Mouse (Mus musculus): ENCODE measurements around the gene Kat5. TPM values are rescaled to one million over a fixed set of nuclear protein-coding genes. Genes with fewer than 3 reads are reported as not detected.

The Kat5 gene
- polyA plus RNA-seq, 1 experiment, result 55.3 TPM

- DNase-seq (ENCODE audit: low read depth), result no peak
These were observed 19.9 kb upstream of the Kat5 start for GRCm38 (mm10) chr19:5629907-5630306.

DNA sequence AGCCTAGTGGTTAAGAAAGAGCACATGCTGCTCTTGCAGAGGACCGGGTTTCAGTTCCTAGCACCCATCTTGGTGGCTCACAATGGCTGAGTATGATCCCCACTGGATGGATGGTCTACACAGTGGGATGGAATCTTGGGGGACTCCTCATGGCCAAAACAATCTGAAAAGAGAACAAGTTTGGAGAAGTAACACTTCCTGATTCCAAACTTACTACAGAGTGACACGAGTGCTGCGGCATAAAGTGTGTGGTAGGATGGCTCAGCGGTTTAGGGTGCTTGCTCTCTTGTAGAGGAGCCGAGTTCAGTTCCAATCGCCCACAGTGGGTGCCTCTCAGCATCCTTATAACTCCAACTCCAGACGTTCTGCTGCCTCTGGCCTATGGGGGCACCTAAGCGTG, 15.3 kb upstream of the Kat5 start:
- no peak for DNase-seq (ENCODE audit: low read depth)

DNA sequence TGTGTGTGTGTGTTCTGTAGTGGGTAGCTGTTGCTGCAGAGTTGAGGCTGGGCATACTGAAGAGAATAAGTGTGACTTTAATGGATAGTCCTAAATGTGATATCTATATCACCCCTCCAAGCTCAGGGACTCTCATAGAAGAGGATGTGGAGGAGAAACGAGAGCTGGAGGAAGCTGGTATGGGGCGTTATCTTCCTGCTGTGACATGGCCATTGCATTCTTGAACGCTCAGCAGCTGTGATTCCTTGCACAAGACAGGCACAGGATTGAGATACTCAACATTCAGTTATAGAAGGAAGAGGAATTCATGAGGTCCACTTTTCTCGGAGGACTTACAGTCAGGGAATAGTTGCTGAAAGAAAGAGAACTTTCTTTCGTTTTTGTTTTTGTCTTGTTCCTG, 11.8 kb upstream of the Kat5 start:
- DNase-seq (ENCODE audit: low read depth), result no peak

GRCm38 (mm10) chr19:5620007-5620406, 10.0 kb upstream of the Kat5 start:
- no peak for DNase-seq (ENCODE audit: low read depth)

DNA sequence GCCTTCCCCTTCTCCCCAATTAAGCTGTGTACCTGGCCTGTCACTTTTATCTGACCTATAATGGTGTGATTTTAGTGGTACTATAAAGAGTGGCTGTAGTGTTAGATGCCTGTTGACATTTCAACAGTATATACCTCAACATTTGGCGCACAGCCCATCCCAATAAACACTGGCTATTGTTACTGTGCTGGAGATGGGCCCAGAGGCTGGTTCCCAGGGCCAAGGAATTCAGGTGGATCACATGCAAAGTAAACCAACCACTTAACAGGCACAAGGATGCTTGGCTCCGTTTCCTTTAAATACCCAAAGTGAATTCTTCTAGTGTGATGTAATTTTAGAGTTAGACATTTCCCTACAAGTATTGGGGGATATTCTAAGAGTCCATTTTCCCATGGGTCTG, 4.9 kb upstream of the Kat5 start:
- no peak for DNase-seq (ENCODE audit: low read depth)

DNA sequence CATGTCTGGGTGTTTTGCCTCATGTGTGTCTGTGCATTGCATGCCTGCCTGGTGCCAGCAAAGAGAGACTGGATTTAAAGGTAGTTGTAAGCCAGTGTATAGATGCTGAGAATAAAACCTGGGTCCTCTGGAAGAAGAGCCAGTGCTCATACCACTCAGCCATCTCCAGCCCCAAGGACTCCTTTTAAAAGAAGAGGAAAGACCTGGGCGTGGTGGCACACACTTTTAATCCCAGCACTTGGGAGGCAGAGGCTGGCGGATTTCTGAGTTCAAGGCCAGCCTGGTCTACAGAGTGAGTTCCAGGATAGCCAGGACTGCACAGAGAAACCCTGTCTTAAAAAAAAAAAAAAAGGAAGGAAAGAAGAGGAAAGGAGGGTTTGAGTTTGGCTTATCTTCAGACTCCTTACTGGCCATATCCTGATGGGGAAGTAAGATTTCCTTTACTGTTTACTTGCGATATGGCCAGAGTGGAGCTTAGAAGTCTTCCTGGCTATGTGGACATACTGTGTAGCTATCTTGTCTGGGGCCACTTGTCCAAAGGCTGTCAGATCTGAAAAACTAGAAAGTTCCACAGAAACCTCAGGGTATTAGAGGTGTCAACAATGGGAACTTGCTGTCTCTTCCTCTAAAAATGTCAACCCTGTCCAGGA, 2.9 kb upstream of the Kat5 start:
- DNase-seq (ENCODE audit: low read depth), result no peak

GRCm38 (mm10) chr19:5611973-5612372, 1.9 kb upstream of the Kat5 start:
- DNase-seq (ENCODE audit: low read depth), result no peak

DNA sequence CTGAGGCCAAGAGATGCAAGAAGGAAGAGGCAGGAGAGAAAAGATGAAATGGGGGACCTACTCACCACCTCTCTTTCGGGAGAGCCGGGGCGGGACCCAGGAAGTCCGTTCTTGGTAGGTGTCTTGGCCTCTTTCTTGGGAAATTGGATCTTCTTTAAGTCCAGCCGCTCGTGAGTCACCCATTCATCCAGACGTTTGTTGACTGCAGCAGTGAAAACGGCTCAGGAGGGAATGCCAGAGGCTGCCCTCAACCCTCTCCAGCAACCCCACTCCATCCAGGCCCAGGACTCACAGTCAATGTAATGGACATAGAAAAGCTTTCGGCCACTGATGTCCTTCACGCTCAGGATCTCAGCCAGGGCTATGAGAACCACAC, 878 bp downstream of the Kat5 start:
- no peak for DNase-seq (ENCODE audit: low read depth)

GRCm38 (mm10) chr19:5608707-5609106, 1.3 kb downstream of the Kat5 start:
- DNase-seq (ENCODE audit: low read depth), result no peak

DNA sequence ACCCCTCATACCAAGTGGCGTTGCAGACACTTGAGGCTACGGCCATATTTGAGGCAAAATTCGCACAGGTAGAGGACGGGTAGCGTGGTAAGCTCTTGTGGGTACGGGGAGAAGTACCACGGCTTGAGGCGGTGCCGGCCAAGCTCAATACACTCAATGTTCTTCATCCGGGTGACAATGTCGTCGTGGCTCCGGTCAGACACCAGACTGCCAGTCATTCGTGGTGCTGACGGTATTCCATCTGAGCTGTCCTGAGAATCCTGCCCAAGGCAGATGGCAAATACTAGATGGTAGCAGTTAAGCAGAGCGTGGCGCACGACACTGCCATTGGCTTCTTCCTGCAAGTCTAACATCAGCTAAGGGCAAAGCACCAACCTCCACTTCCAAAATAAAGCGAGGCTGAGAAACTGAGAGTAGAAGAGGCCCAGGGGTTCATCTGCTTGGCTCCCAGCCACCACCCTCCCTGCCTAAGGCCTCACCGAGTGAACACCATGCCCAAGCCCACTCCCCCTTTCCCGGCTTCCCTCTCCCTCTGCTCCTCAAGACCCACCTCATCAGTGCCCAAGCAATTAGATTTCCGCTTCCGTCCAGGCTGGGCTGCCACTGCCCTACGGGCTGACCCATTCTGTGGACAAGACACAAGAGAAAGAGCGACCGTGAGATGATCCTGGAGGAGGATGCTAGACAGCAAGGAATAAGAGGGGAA, 2.2 kb downstream of the Kat5 start:
- DNase-seq (ENCODE audit: low read depth), result no peak

GRCm38 (mm10) chr19:5606196-5606595, 3.8 kb downstream of the Kat5 start:
- no peak for DNase-seq (ENCODE audit: low read depth)

GRCm38 (mm10) chr19:5605126-5605525, 4.9 kb downstream of the Kat5 start:
- no peak for DNase-seq (ENCODE audit: low read depth)

GRCm38 (mm10) chr19:5603664-5604063, 6.4 kb downstream of the Kat5 start:
- no peak for DNase-seq (ENCODE audit: low read depth)

- no peak for DNase-seq (ENCODE audit: low read depth)
These were observed 8.1 kb downstream of the Kat5 start, which contains the start of gene Rnaseh2c for GRCm38 (mm10) chr19:5601752-5602541. Gene Rnaseh2c, plus strand, starts transcription at chr19:5601873.

DNA sequence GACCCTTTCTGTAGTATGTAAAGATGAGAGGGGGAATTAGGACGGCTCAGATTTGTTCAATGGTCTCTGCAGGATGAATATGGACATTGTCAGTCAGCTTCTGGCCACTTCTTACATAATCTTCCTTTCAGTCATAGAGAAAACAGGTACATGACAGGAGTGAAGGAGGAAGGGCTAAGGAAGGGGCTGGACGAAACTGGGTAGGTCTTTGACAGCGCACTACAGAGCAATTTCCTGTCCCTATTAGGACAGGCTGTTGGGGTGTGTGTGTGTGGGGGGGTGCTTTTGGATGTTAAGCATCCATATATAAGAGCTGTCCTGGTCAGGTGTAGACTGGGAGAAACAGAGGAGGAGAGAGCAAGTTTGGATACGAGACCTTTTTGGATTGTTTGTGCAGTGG, 10.8 kb downstream of the Kat5 start:
- no peak for DNase-seq (ENCODE audit: low read depth)

DNA sequence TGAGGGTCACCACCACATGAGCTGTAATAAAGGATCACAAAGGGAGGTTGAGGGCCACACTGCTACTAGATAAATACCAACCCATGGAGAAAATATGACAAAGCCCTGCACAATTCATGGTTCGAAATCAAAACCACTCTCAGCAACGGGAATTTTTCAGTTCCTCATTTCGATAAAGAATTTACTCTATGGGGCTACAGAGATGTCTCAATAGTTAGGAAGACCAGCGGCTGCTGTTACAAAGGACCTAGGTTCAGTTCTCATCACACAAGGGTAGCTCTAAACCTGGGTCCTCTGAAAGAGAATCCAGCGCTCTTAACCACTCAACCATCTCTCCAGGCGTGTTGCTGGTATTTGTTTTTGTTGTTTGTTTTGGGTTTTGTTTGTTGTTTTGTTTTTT, 18.1 kb downstream of the Kat5 start:
- no peak for DNase-seq (ENCODE audit: low read depth)

DNA sequence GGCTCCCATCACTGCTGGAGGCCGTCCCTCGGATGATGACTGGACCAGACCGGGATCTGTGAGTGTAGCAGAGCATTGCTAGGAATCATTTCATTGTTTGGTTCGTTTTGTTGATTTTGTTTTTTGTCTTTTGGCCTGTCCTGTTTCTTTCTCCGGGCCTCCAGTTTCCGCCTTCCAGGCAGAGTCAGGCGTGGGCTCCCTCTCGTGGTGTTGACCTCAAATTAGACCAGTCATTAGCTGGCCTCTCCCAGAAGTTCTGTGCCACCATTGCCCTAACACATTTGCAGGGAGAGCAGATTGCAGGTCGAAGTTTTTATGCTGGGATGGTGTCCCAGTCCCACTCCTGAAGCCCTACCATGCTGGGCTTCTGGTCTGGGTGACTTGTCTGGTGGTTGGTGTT, 20.9 kb downstream of the Kat5 start:
- no peak for DNase-seq (ENCODE audit: low read depth)

GRCm38 (mm10) chr19:5581995-5582394, 28.0 kb downstream of the Kat5 start:
- DNase-seq (ENCODE audit: low read depth), result no peak

DNA sequence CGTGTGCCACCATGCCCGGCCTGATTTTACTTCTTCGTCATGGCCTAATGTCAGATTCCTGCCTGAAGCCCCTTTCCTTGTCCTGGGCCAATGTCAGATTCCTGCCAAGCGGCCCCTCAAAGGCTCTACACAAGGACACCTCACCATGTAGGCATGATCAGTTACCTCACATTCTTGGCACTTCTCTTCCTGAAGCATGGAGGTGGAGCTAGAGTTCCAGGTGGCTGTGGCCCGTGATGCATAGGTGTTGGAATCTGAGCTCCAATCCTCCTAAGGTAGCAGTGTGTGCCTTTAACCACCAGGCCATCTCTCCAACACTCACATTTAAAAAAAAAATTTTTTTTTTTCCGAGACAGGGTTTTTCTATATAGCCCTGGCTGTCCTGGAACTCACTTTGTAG, 29.3 kb downstream of the Kat5 start:
- no peak for DNase-seq (ENCODE audit: low read depth)

DNA sequence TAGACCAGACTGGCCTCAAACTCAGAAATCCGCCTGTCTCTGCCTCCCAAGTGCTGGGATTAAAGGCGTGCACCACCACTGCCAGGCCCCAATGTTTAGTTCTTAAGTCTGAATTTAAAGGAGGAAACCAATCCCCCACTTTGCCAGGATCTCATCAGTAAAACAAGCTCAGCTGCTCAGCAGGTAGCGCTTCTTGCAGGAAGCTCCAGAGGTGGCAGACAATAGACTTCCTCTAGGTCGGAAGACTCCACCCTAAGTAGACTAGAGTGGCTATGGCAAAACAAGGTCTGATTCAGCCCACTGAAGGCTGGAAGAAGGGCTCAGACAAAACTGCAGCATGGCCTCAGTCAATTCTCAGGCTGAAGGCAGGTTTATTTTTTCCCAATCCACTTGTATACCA, 30.1 kb downstream of the Kat5 start:
- no peak for DNase-seq (ENCODE audit: low read depth)

GRCm38 (mm10) chr19:5575336-5575735, 34.7 kb downstream of the Kat5 start:
- no peak for DNase-seq (ENCODE audit: low read depth)

- DNase-seq (ENCODE audit: low read depth), result peak; percentile 94
These were observed 37.5 kb downstream of the Kat5 start for GRCm38 (mm10) chr19:5572331-5573125.

Measured in gonadal fat pad, adult 2 months (tissue).